In genomic region chr5:125268033-125268765, GRCm38 (mm10) we compare ENCODE assay signal across 7 mouse cellular contexts.
A peak's percentile ranks its signal among the peaks of the same experiment; 100 is the strongest.
DNase-seq lines count a peak whose midpoint lies in the region; ATAC-seq and TF ChIP-seq lines count a peak whose summit lies in the region.

No protein-coding gene starts in this region.

- no peaks in the 10 kb centered on the region for H3K27me3 ChIP-seq in heart, adult 2 months (ENCODE audit: control insufficient read depth, insufficient read depth, low read length)
- no peaks in the 10 kb centered on the region for H3K27me3 ChIP-seq in kidney, adult 2 months (replicated peaks; ENCODE audit: control insufficient read depth, insufficient read depth, low read length)
- H3K27me3 ChIP-seq in limb, embryonic 12.5 days, result no peaks in the 10 kb centered on the region; the same call in 1 of the 2 replicates
- no peaks in the 10 kb centered on the region for H3K27me3 ChIP-seq in midbrain, embryonic 14.5 days (ENCODE audit: control insufficient read depth, insufficient read depth, low read length)
- no peaks in the 10 kb centered on the region for H3K27me3 ChIP-seq in spleen, adult 2 months (ENCODE audit: control insufficient read depth, insufficient read depth, low read length)

- ATAC-seq in limb, embryonic 12.5 days (ENCODE audit: insufficient number of reproducible peaks, insufficient read depth, low FRiP score, low TSS enrichment, low read depth), result no peak
- ATAC-seq in midbrain, embryonic 14.5 days (ENCODE audit: low FRiP score, low TSS enrichment), result no peak

- DNase-seq in adrenal gland, adult 2 months, result peak; percentile 79
- peak; percentile 81 for DNase-seq in embryo, embryonic 9.5 days (ENCODE audit: extremely low spot score)
- DNase-seq in heart, adult 2 months, result peak; percentile 77 to 88
- DNase-seq in kidney, adult 2 months, result peak; percentile 78
- DNase-seq in midbrain, embryonic 14.5 days, result peak; percentile 89
- peak; percentile 33 to 61 for DNase-seq in spleen, adult 2 months (ENCODE audit: low read depth in 1 of 2, low spot score in 2 of 2)

- no peaks in the 10 kb centered on the region for H3K36me3 ChIP-seq in heart, adult 2 months (ENCODE audit: control insufficient read depth, insufficient read depth, low read length)
- no peaks in the 10 kb centered on the region for H3K36me3 ChIP-seq in kidney, adult 2 months (ENCODE audit: control insufficient read depth, insufficient read depth, low read length)
- H3K36me3 ChIP-seq in limb, embryonic 12.5 days, result no peaks in the 10 kb centered on the region
- H3K36me3 ChIP-seq in midbrain, embryonic 14.5 days (ENCODE audit: control insufficient read depth, insufficient read depth, low read length), result no peaks in the 10 kb centered on the region
- H3K36me3 ChIP-seq in spleen, adult 2 months (ENCODE audit: control insufficient read depth, insufficient read depth, low read length), result no peaks in the 10 kb centered on the region

- peak overlapping the region; percentile 80 for H3K27ac ChIP-seq in heart, adult 2 months
- H3K27ac ChIP-seq in kidney, adult 2 months (ENCODE audit: insufficient read depth, low read depth, low read length), result no peak overlapping the region
- H3K27ac ChIP-seq in limb, embryonic 12.5 days, result peak overlapping the region; percentile 36; the same call in 1 of the 2 replicates
- H3K27ac ChIP-seq in midbrain, embryonic 14.5 days (replicated peaks; ENCODE audit: low read depth, low read length), result peak overlapping the region; percentile 82
- no peak overlapping the region for H3K27ac ChIP-seq in spleen, adult 2 months (ENCODE audit: insufficient read depth, low read length)

- no peaks in the 10 kb centered on the region for H3K79me2 ChIP-seq in heart, adult 2 months (replicated peaks; ENCODE audit: control insufficient read depth, insufficient read depth, low read length)

- no peaks in the 10 kb centered on the region for H3K9me3 ChIP-seq in limb, embryonic 12.5 days
- H3K9me3 ChIP-seq in midbrain, embryonic 14.5 days (ENCODE audit: control insufficient read depth, low read length), result no peaks in the 10 kb centered on the region

- no peak for TF ChIP-seq POLR2A in heart, adult 2 months (IDR thresholded peaks at IDR 0.05; ENCODE audit: insufficient read depth, low read depth, low read length)
- no peak for TF ChIP-seq POLR2A in kidney, adult 2 months (IDR thresholded peaks at IDR 0.05; ENCODE audit: low read depth, low read length)
- no peak for TF ChIP-seq POLR2A in spleen, adult 2 months (IDR thresholded peaks at IDR 0.05; ENCODE audit: low read depth, low read length)

- no peak overlapping the region; the same call in 1 of the 2 replicates for H3K4me3 ChIP-seq in heart, adult 2 months
- no peak overlapping the region for H3K4me3 ChIP-seq in kidney, adult 2 months (ENCODE audit: insufficient read depth, low read depth, low read length)
- H3K4me3 ChIP-seq in limb, embryonic 12.5 days (replicated peaks), result no peak overlapping the region
- no peak overlapping the region for H3K4me3 ChIP-seq in midbrain, embryonic 14.5 days (replicated peaks; ENCODE audit: low read depth, low read length)
- H3K4me3 ChIP-seq in spleen, adult 2 months (ENCODE audit: extremely low read depth, insufficient read depth, insufficient read length), result no peak overlapping the region

- H3K9ac ChIP-seq in heart, adult 2 months (ENCODE audit: low read depth, low read length), result no peak overlapping the region
- no peak overlapping the region for H3K9ac ChIP-seq in limb, embryonic 12.5 days (replicated peaks)
- H3K9ac ChIP-seq in midbrain, embryonic 14.5 days (replicated peaks; ENCODE audit: low read length), result no peak overlapping the region

- peaks cover 17% of the 10 kb centered on the region for H3K4me1 ChIP-seq in heart, adult 2 months (ENCODE audit: control insufficient read depth, insufficient read depth, low read length)
- no peaks in the 10 kb centered on the region for H3K4me1 ChIP-seq in kidney, adult 2 months (ENCODE audit: control insufficient read depth, insufficient read depth, low read length)
- H3K4me1 ChIP-seq in limb, embryonic 12.5 days (replicated peaks), result peaks cover 35% of the 10 kb centered on the region
- H3K4me1 ChIP-seq in midbrain, embryonic 14.5 days (ENCODE audit: control insufficient read depth, insufficient read depth, low read length), result peaks cover 16% of the 10 kb centered on the region
- H3K4me1 ChIP-seq in spleen, adult 2 months (ENCODE audit: control insufficient read depth, insufficient read depth, insufficient read length), result no peaks in the 10 kb centered on the region

- no peak overlapping the region for H3K4me2 ChIP-seq in limb, embryonic 12.5 days
- peak overlapping the region; percentile 45 for H3K4me2 ChIP-seq in midbrain, embryonic 14.5 days (ENCODE audit: low read length)

- TF ChIP-seq EP300 in heart, adult 2 months (IDR thresholded peaks at IDR 0.05; ENCODE audit: insufficient read depth, low read depth, low read length), result peak; percentile 89

- 0 out of 2 replicates have a peak, but pooled peaks have one; percentile 97 for TF ChIP-seq CTCF in heart, adult 2 months (IDR thresholded peaks at IDR 0.05)
- peak; percentile 97 for TF ChIP-seq CTCF in kidney, adult 2 months (conservative IDR thresholded peaks at IDR 0.05; ENCODE audit: insufficient read depth, insufficient read length, low read depth, low read length)
- peak; percentile 83; the same call in 1 of the 2 replicates for TF ChIP-seq CTCF in spleen, adult 2 months (IDR thresholded peaks at IDR 0.05; ENCODE audit: extremely low read depth, insufficient read depth, insufficient read length, insufficient replicate concordance)

- intact Hi-C loops in heart, adult 2 months (cut with DNase I), result loop anchor here (2.0 to 5.0 kb wide), 4 partner anchors 91 to 246 kb away; partner anchors contain the start of gene Ncor2

- 15% methylated on average over 10 of the region's 10 CpGs for WGBS in heart, adult 2 months
- 13% methylated on average over 10 of the region's 10 CpGs for WGBS in kidney, adult 2 months
- 17% methylated on average over 10 of the region's 10 CpGs for WGBS in limb, embryonic 12.5 days
- 14% methylated on average over 10 of the region's 10 CpGs for WGBS in midbrain, embryonic 14.5 days
- WGBS in spleen, adult 2 months, result 17% methylated on average over 10 of the region's 10 CpGs

Comparison
In these comparisons a context has a peak if more than half of its experiments do, and no peak if none do; other contexts are left out.
1. H3K27ac ChIP-seq: peak in heart, adult 2 months (single experiment), limb, embryonic 12.5 days (single experiment) and midbrain, embryonic 14.5 days (single experiment); none in kidney, adult 2 months (single experiment) and spleen, adult 2 months (single experiment).
2. Peak in every context shown above with its lines, with median percentiles within 50 percentile points of each other: DNase-seq and CTCF ChIP-seq.